Mouse (Mus musculus) testis, adult 2 months (tissue): ENCODE data around the gene Ppan.

Source experiments
- CTCF ChIP-seq: fragments of 200-500 bp; IDR thresholded peaks from 2 replicates; pipeline ENCODE4 v1.5.1; 2012; ENCODE audit warnings: low read depth, mild to moderate bottlenecking, inconsistent platforms, low read length, moderate library complexity; ENCODE audit not compliant: control insufficient read depth, insufficient read depth, insufficient replicate concordance
- POLR2A ChIP-seq: fragments of 200-500 bp; IDR thresholded peaks from 2 replicates; pipeline ENCODE4 v1.6.1; 2012; ENCODE audit warnings: low read depth, mild to moderate bottlenecking, inconsistent platforms, low read length, moderate library complexity; ENCODE audit not compliant: control insufficient read depth

DNA sequence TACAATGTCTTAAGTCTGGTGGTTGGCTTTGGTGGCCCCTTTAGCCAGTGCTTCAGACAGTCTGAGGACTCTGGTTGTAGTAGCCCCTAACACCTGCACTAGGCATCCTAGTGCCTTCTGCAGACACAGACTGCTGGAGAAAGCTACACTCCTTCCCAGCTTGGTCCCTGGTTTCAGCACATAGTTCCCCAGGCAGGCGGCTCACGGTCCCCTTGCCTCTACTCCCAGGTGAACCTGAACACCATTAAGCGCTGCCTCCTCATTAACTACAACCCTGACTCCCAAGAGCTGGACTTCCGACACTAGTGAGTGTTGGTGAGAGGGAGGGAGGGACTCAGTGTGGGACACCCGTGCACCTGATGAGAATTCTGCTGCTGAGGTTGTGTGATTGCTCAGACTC lies 2.4 kb downstream of the Ppan start:
- TF ChIP-seq POLR2A (no peak), CTCF (no peak)
